Comparison of ENCODE assay signal across 8 mouse cellular contexts in the genomic region with DNA sequence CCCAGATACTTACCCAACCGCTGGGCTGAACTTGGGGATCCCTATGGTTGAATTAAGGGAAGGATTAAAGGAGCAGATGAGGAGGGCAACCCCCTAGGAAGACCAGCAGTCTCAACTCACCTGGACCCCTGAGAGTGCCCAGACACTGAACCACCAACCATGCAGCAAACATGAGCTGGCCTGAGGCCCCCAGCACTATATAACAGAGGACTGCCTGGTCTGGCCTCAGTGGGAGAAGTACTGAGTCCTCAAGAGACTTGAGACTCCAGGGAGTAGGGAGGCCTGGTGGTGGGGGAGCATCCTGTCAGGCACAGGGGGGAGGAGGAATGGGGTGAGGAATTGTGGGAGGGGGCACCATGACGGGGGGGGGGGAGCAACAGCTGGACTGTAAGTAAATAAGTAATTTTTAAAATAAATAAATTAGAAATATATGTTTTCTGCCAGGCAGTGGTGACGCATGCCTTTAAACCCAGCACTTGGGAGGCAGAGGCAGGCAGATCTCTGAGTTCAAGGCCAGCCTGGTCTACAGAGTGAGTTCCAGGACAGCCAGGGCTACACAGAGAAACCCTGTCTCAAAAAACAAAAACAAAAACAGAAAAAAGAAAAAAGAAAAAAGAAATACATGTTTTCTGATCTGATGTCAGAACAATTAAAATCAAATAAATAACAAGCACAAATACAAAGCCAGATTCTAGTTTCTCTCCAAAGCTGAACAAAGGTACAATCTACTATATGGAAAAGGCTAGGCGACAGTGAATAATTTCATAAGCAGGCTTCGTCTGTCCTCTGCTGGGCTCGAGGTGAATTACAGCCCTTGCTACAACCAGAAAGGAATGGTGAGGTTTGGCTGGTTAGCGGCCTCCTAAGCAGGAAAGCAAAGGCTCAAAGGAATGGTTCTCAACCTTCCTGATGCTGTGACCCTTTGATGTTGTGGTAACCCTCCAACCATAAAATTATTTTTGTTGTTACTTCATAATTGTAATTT. TPM values are rescaled to one million over a fixed set of nuclear protein-coding genes. Genes with fewer than 3 reads are reported as not detected.
DNase-seq lines count a peak whose midpoint lies in the region; ATAC-seq and TF ChIP-seq lines count a peak whose summit lies in the region.

No protein-coding gene starts in this region.

- intact Hi-C loops in heart, adult 2 months (cut with DNase I), result loop anchor here (1.0 kb wide), 2 partner anchors 141 to 179 kb away; no protein-coding TSS in a partner anchor
- intact Hi-C loops in gastrocnemius, adult 2 months (cut with DNase I), result loop anchor here (1.0 kb wide), 1 partner anchor 179 kb away; no protein-coding TSS in a partner anchor

- no peak overlapping the region for H3K9ac ChIP-seq in heart, adult 2 months (ENCODE audit: low read depth, low read length)
- no peak overlapping the region for H3K9ac ChIP-seq in heart, embryonic 12.5 days
- H3K9ac ChIP-seq in midbrain, embryonic 15.5 days, result no peak overlapping the region

- TF ChIP-seq POLR2A in heart, adult 2 months (IDR thresholded peaks at IDR 0.05; ENCODE audit: insufficient read depth, low read depth, low read length), result no peak

- H3K4me2 ChIP-seq in heart, embryonic 12.5 days, result no peak overlapping the region
- no peak overlapping the region for H3K4me2 ChIP-seq in midbrain, embryonic 15.5 days

- peak; percentile 57 to 79 for DNase-seq in heart, adult 2 months
- DNase-seq in cerebellum, postnatal 14 days, result peak; percentile 85 to 89
- peak; percentile 73 for DNase-seq in gastrocnemius, adult 2 months
- peak; percentile 82 for DNase-seq in kidney, adult 18-20 months
- peak; percentile 81 for DNase-seq in limb, embryonic 10.5 days (ENCODE audit: low spot score)
- peak; percentile 86 for DNase-seq in testis, postnatal 10 days (ENCODE audit: low spot score)

- H3K27me3 ChIP-seq in heart, adult 2 months (ENCODE audit: control insufficient read depth, insufficient read depth, low read length), result no peaks in the 10 kb centered on the region
- peaks cover 5% of the 10 kb centered on the region; the same call in 1 of the 2 replicates for H3K27me3 ChIP-seq in heart, embryonic 12.5 days (replicated peaks)
- H3K27me3 ChIP-seq in limb, embryonic 10.5 days (ENCODE audit: low read depth, poor library complexity, severe bottlenecking), result no peaks in the 10 kb centered on the region
- no peaks in the 10 kb centered on the region for H3K27me3 ChIP-seq in midbrain, embryonic 15.5 days (replicated peaks)

- no peaks in the 10 kb centered on the region for H3K9me3 ChIP-seq in heart, embryonic 12.5 days (replicated peaks)
- no peaks in the 10 kb centered on the region for H3K9me3 ChIP-seq in limb, embryonic 10.5 days (replicated peaks)
- H3K9me3 ChIP-seq in midbrain, embryonic 15.5 days, result no peaks in the 10 kb centered on the region

- peak; percentile 99 for TF ChIP-seq CTCF in heart, adult 2 months (IDR thresholded peaks at IDR 0.05)
- TF ChIP-seq CTCF in gastrocnemius, adult 2 months (IDR thresholded peaks at IDR 0.05), result no peak; the same call in none of the 2 replicates

- TF ChIP-seq EP300 in heart, adult 2 months (IDR thresholded peaks at IDR 0.05; ENCODE audit: insufficient read depth, low read depth, low read length), result peak; percentile 91

- 44% methylated on average over 7 of the region's 7 CpGs for WGBS in heart, adult 2 months
- 42% methylated on average over 7 of the region's 7 CpGs for WGBS in heart, embryonic 12.5 days
- 47% methylated on average over 7 of the region's 7 CpGs for WGBS in limb, embryonic 10.5 days
- 42% methylated on average over 7 of the region's 7 CpGs for WGBS in midbrain, embryonic 15.5 days

- no peak overlapping the region for H3K27ac ChIP-seq in heart, adult 2 months
- no peak overlapping the region for H3K27ac ChIP-seq in heart, embryonic 12.5 days (ENCODE audit: poor library complexity, severe bottlenecking)
- H3K27ac ChIP-seq in gastrocnemius, adult 2 months, result no peak overlapping the region
- no peak overlapping the region for H3K27ac ChIP-seq in limb, embryonic 10.5 days
- no peak overlapping the region for H3K27ac ChIP-seq in midbrain, embryonic 15.5 days

- no peaks in the 10 kb centered on the region for H3K36me3 ChIP-seq in heart, adult 2 months (ENCODE audit: control insufficient read depth, insufficient read depth, low read length)
- H3K36me3 ChIP-seq in heart, embryonic 12.5 days, result no peaks in the 10 kb centered on the region
- H3K36me3 ChIP-seq in limb, embryonic 10.5 days, result no peaks in the 10 kb centered on the region
- no peaks in the 10 kb centered on the region for H3K36me3 ChIP-seq in midbrain, embryonic 15.5 days (replicated peaks)

- no peaks in the 10 kb centered on the region for H3K79me2 ChIP-seq in heart, adult 2 months (replicated peaks; ENCODE audit: control insufficient read depth, insufficient read depth, low read length)

- no peak overlapping the region for H3K4me3 ChIP-seq in heart, adult 2 months
- H3K4me3 ChIP-seq in heart, embryonic 12.5 days, result no peak overlapping the region
- H3K4me3 ChIP-seq in gastrocnemius, adult 2 months, result no peak overlapping the region
- H3K4me3 ChIP-seq in limb, embryonic 10.5 days, result no peak overlapping the region
- no peak overlapping the region for H3K4me3 ChIP-seq in midbrain, embryonic 15.5 days

- no peak for ATAC-seq in heart, embryonic 12.5 days (ENCODE audit: insufficient number of reproducible peaks, low FRiP score)
- peak; percentile 91 for ATAC-seq in midbrain, embryonic 15.5 days (replicated peaks)

- no peaks in the 10 kb centered on the region for H3K4me1 ChIP-seq in heart, adult 2 months (ENCODE audit: control insufficient read depth, insufficient read depth, low read length)
- H3K4me1 ChIP-seq in heart, embryonic 12.5 days (replicated peaks), result no peaks in the 10 kb centered on the region
- peaks cover 4% of the 10 kb centered on the region; the same call in 1 of the 2 replicates for H3K4me1 ChIP-seq in limb, embryonic 10.5 days
- H3K4me1 ChIP-seq in midbrain, embryonic 15.5 days, result no peaks in the 10 kb centered on the region

RNA-seq across cellular contexts. Expression of a gene that starts 55.4 kb away (rescaled TPM):
- total RNA-seq in heart, adult 2 months (2021), result 10 to 100 TPM; 31.9 to 36.4 TPM
- 16.0 and 26.3 TPM in 2 replicates for polyA plus RNA-seq in heart, adult 2 months (2012; rRNA removed)
- 31.7 and 33.5 TPM in 2 replicates for polyA plus RNA-seq in heart, embryonic 12.5 days (2016; fragmentation: Nextera tagmentation; extraction: Ambion mirVana)
- 100 to 1,000 TPM; 119 to 137 TPM for total RNA-seq in gastrocnemius, adult 2 months (2021)
- polyA plus RNA-seq in limb, embryonic 10.5 days (2016; fragmentation: Nextera tagmentation; extraction: Ambion mirVana), result 37.8 and 38.7 TPM in 2 replicates
- 32.7 and 35.7 TPM in 2 replicates for polyA plus RNA-seq in midbrain, embryonic 15.5 days (2015; fragmentation: Nextera tagmentation; extraction: Ambion mirVana)
